Mouse (Mus musculus): ENCODE results near the gene Styk1.

GRCm38 (mm10) chr6:131387221-131388039 is 34.0 kb upstream of the Styk1 start:
- TF ChIP-seq CTCF (IDR thresholded peaks at IDR 0.05; ENCODE audit: borderline replicate concordance, control insufficient read depth, extremely low read depth, insufficient read depth, low read length, poor library complexity) (no peak), POLR2A (IDR thresholded peaks at IDR 0.05; ENCODE audit: control insufficient read depth, extremely low read depth, insufficient read depth, low read length, poor library complexity) (no peak)

All from thymus, adult 2 months (tissue).